Mouse (Mus musculus) stomach, postnatal 0 days (tissue): ENCODE results near the gene Armc3. TPM values are rescaled to one million over a fixed set of nuclear protein-coding genes. Genes with fewer than 3 reads are reported as not detected.

Experiments used
- ATAC-seq: fragments of 200-750 bp; cut with Nextera tagmentation; 2 replicates; pipeline ENCODE4 v1.8.0; 2017; ENCODE audit not compliant: low FRiP score, low TSS enrichment
- DNase-seq: peaks from one replicate; pipeline ENCODE4 v3.0.0-alpha.2; 2016; ENCODE audit warnings: low spot score
- H3K27ac ChIP-seq: fragments of 300-500 bp; sonication (generic); replicated peaks from 2 replicates; pipeline ENCODE4 v1.5.1; 2014; ENCODE audit warnings: mild to moderate bottlenecking, control low read depth
- H3K27me3 ChIP-seq: fragments of 300-500 bp; sonication (generic); 2 replicates; pipeline ENCODE4 v1.6.1; 2014; ENCODE audit warnings: low read length; ENCODE audit not compliant: control insufficient read depth, insufficient read depth
- H3K36me3 ChIP-seq: fragments of 300-500 bp; sonication (generic); 2 replicates; pipeline ENCODE4 v1.6.1; 2014; ENCODE audit warnings: low read length, mixed read lengths; ENCODE audit not compliant: control insufficient read depth, insufficient read depth
- H3K4me1 ChIP-seq: fragments of 300-500 bp; sonication (generic); replicated peaks from 2 replicates; pipeline ENCODE4 v1.6.1; 2014; ENCODE audit warnings: antibody characterized with exemption; ENCODE audit not compliant: control insufficient read depth, insufficient read depth
- H3K4me2 ChIP-seq: fragments of 300-500 bp; sonication (generic); replicated peaks from 2 replicates; pipeline ENCODE4 v1.6.1; 2014; ENCODE audit warnings: low read depth, mild to moderate bottlenecking, control low read depth, moderate library complexity
- H3K4me3 ChIP-seq: fragments of 300-500 bp; sonication (generic); 2 replicates; pipeline ENCODE4 v1.5.1; 2014; ENCODE audit warnings: low read depth, low read length, control low read depth
- H3K9ac ChIP-seq: fragments of 300-500 bp; sonication (generic); 2 replicates; pipeline ENCODE4 v1.6.1; 2014; ENCODE audit warnings: mild to moderate bottlenecking, low read length, control low read depth, mixed read lengths
- H3K9me3 ChIP-seq: fragments of 300-500 bp; sonication (generic); 2 replicates; pipeline ENCODE4 v1.6.1; 2016; ENCODE audit warnings: low read length; ENCODE audit not compliant: control insufficient read depth
- CTCF ChIP-seq: IDR thresholded peaks from 2 replicates; pipeline ENCODE4 v1.5.1; 2016; ENCODE audit warnings: antibody characterized with exemption, low read depth, mild to moderate bottlenecking, moderate library complexity
- EP300 ChIP-seq: optimal IDR thresholded peaks from 2 replicates; pipeline ENCODE3; 2016; ENCODE audit warnings: antibody characterized with exemption
- whole genome bisulfite sequencing: fragments of 180-500 bp; shearing (Covaris S2); extraction: QIAGEN DNeasy Blood & Tissue Kit; methylation state at CpG from one replicate; pipeline ENCODE4 v1.1.7; 2014; 5-methylcytosine and 5-hydroxymethylcytosine counted together
- polyA plus RNA-seq: library from polyadenylated mRNA; unstranded; fragments of >200 nt; fragmentation: Nextera tagmentation; extraction: Ambion mirVana; gene quantifications from 2 replicates; pipeline ENCODE4 v1.2.1, GENCODE M21; 2015

The Armc3 gene
- polyA plus RNA-seq = 0.04 and 0.11 TPM in 2 replicates

- Histone ChIP-seq H3K36me3 (no peaks in the 10 kb centered on the region), H3K4me3 (peak within 1 kb of the TSS; percentile 26), H3K9ac (no peak within 1 kb of the TSS), H3K9me3 (no peaks in the 10 kb centered on the region), H3K4me1 (0 out of 2 replicates have a peak, but pooled peaks cover 3% of the 10 kb centered on the region), H3K27me3 (no peaks in the 10 kb centered on the region), H3K27ac (no peak within 1 kb of the TSS), H3K4me2 (peak within 1 kb of the TSS; percentile 46)
- peak; percentile 52 for DNase-seq
- WGBS = 16% methylated on average over 24 of the region's 24 CpGs
- peak; percentile 61 for ATAC-seq
- TF ChIP-seq CTCF = no peak
- no peak for TF ChIP-seq EP300
Observed at GRCm38 (mm10) chr2:19198452-19199365, at the start of gene Armc3. TSS of gene Armc3 (plus strand) at chr2:19199302.

- H3K9ac ChIP-seq = no peak overlapping the region
- H3K27me3 ChIP-seq = no peaks in the 10 kb centered on the region
- no peak overlapping the region for H3K27ac ChIP-seq
- no peak overlapping the region for H3K4me3 ChIP-seq
- H3K4me1 ChIP-seq = no peaks in the 10 kb centered on the region
- no peak for TF ChIP-seq EP300
- no peak for TF ChIP-seq CTCF
- DNase-seq (no peak), ATAC-seq (no peak)
- H3K36me3 ChIP-seq = no peaks in the 10 kb centered on the region
- no peak overlapping the region for H3K4me2 ChIP-seq
- 70% methylated on average over 1 of the region's 1 CpGs for WGBS
- no peaks in the 10 kb centered on the region for H3K9me3 ChIP-seq
Observed at GRCm38 (mm10) chr2:19152687-19153086, 46.4 kb upstream of the Armc3 start.

- Histone ChIP-seq H3K4me1 (no peaks in the 10 kb centered on the region), H3K36me3 (no peaks in the 10 kb centered on the region), H3K27me3 (no peaks in the 10 kb centered on the region), H3K9ac (no peak overlapping the region), H3K4me2 (no peak overlapping the region), H3K9me3 (no peaks in the 10 kb centered on the region), H3K27ac (no peak overlapping the region), H3K4me3 (no peak overlapping the region)
- TF ChIP-seq CTCF = peak; percentile 69
- no peak for TF ChIP-seq EP300
- ATAC-seq = no peak
- WGBS = 77% methylated on average over 4 of the region's 4 CpGs
- no peak for DNase-seq
Observed at GRCm38 (mm10) chr2:19156176-19156575, 42.9 kb upstream of the Armc3 start.

DNA sequence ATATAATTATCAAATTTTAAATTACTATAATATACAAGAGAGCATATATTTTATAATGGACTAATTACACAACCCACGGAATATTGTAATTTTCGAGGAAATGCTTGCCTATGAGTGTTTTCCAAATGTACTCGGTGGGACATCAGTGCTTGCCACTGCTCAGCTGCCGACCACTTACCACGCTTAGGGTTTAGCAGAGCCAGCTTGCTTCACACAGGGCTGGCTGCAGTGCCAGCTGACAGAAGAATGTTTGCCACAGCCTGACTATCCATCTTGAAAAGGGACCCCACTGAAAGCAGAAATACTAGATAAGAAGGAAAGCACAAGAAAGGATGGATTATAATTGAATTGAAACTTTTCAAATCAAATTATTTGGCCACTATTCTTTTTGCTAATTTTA lies 39.6 kb upstream of the Armc3 start:
- H3K27ac ChIP-seq = no peak overlapping the region
- H3K4me3 ChIP-seq = no peak overlapping the region
- TF ChIP-seq EP300 = no peak
- no peak for TF ChIP-seq CTCF
- H3K36me3 ChIP-seq = no peaks in the 10 kb centered on the region
- no peaks in the 10 kb centered on the region for H3K9me3 ChIP-seq
- DNase-seq = no peak
- no peak for ATAC-seq
- no peak overlapping the region for H3K9ac ChIP-seq
- no peak overlapping the region for H3K4me2 ChIP-seq
- H3K4me1 ChIP-seq = no peaks in the 10 kb centered on the region
- no peaks in the 10 kb centered on the region for H3K27me3 ChIP-seq
- WGBS = 78% methylated on average over 5 of the region's 5 CpGs

DNA sequence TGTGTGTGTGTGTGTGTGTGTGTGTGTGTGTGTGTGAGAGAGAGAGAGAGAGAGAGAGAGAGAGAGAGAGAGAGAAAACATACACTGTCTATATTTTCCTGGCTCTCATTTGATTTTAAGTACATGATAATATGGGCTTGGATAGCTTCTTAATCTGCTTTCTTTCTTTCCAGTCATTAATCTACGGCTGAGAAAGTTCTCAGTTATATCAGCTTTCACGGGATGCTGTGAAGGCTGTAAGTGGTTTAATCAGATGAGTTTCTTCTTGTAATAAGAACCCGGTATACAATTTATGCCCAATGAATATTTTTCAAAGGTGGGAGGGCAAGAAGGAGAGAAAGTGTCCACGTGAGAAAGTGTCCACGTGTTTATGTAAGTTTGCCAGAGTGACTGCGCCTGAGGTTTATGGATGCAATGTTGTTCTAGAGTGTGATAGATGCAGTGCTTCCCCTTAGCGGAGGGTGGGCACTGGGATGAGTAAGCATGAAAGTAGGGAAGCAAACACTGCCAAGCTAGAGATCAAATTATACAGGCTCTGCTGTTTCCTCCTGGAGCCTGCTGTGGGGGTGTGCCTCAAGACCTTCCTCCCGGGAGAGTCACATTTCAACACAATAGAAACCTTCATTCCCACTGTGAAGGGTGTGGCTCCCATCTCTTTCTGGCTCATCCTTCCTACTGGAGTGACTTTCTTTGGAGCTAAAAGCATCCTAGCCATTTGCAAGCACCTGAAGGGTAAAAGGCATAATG lies 38.6 kb upstream of the Armc3 start:
- Histone ChIP-seq H3K27me3 (no peaks in the 10 kb centered on the region), H3K9me3 (no peaks in the 10 kb centered on the region), H3K4me3 (no peak overlapping the region), H3K4me2 (no peak overlapping the region), H3K27ac (no peak overlapping the region), H3K36me3 (no peaks in the 10 kb centered on the region), H3K9ac (no peak overlapping the region), H3K4me1 (no peaks in the 10 kb centered on the region)
- WGBS = 19% methylated on average over 8 of the region's 8 CpGs
- ATAC-seq (no peak), DNase-seq (no peak)
- no peak for TF ChIP-seq EP300
- no peak for TF ChIP-seq CTCF
